ENCODE assay signal across 21 mouse cellular contexts in genomic region chr5:45686223-45686622, GRCm38 (mm10). TPM values are rescaled to one million over a fixed set of nuclear protein-coding genes. Genes with fewer than 3 reads are reported as not detected.
DNase-seq lines count a peak whose midpoint lies in the region; ATAC-seq and TF ChIP-seq lines count a peak whose summit lies in the region.
"Had no signal": no experiment of that assay in that cellular context is flagged by ENCODE, and none has a peak within 500 bp of the region (broad histone marks: within the 10 kb centered on the region; RNA-seq: fewer than 3 reads in every experiment).

No protein-coding gene starts in this region.

- no peaks in the 10 kb centered on the region for H3K9me3 ChIP-seq in midbrain, embryonic 11.5 days (ENCODE audit: control insufficient read depth, low read length)
- H3K9me3 ChIP-seq in midbrain, embryonic 10.5 days (replicated peaks) = no peaks in the 10 kb centered on the region
- H3K9me3 ChIP-seq in CH12.LX (replicated peaks; ENCODE audit: low read length) = no peaks in the 10 kb centered on the region
- H3K9me3 ChIP-seq: G1E had no signal

- TF ChIP-seq CTCF in CH12.LX (conservative IDR thresholded peaks at IDR 0.05 in 1 of 2, IDR thresholded peaks at IDR 0.05 in 1 of 2; ENCODE audit: low read depth in 2 of 2, low read length in 2 of 2) = no peak

- dilution Hi-C loops in CH12.LX (cut with MboI; ENCODE audit: extremely low pct_ligation_motif_present, extremely low pct_unique_long_range_greater_than_20kb, low sequenced_read_pairs) = no loop called here

- WGBS in midbrain, embryonic 11.5 days = 96% methylated on average over 3 of the region's 3 CpGs
- WGBS in midbrain, embryonic 10.5 days = 96% methylated on average over 3 of the region's 3 CpGs

- no peaks in the 10 kb centered on the region; the same call in 1 of the 2 replicates for H3K36me3 ChIP-seq in midbrain, embryonic 11.5 days (ENCODE audit: control insufficient read depth, insufficient read depth, low read length)
- peaks cover 82% of the 10 kb centered on the region for H3K36me3 ChIP-seq in midbrain, embryonic 10.5 days
- H3K36me3 ChIP-seq in CH12.LX (replicated peaks in 1 of 2; ENCODE audit: control insufficient read depth in 1 of 2, insufficient read depth in 1 of 2, low read length in 1 of 2) = peaks cover 21 to 48% of the 10 kb centered on the region in 2 experiments

- peak; percentile 37 for DNase-seq in midbrain, embryonic 11.5 days (ENCODE audit: low spot score, missing footprints)
- no peak for DNase-seq in midbrain, embryonic 10.5 days (ENCODE audit: low spot score)
- no peak for DNase-seq in CH12.LX (ENCODE audit: extremely low read depth)
- no peak for DNase-seq in adrenal gland, postnatal 4 days (ENCODE audit: low spot score in 2 of 2)
- DNase-seq in kidney, postnatal 10 days = no peak
- DNase-seq: adrenal gland, adult 2 months; adrenal gland, adult 8-10 months; adrenal gland, postnatal 10 days; adrenal gland, postnatal 14 days; adrenal gland, postnatal 25 days; adrenal gland, postnatal 36 days; B cell, adult 2 months; cerebellum, adult 11 months; cerebellum, adult 11-12 months; cerebellum, adult 18-20 months; cerebellum, adult 2 months; cerebellum, adult 8-10 months; cerebellum, adult 9-10 months had no signal

- no peak overlapping the region for H3K4me2 ChIP-seq in midbrain, embryonic 11.5 days
- H3K4me2 ChIP-seq in CH12.LX (ENCODE audit: insufficient read depth, low read depth, poor library complexity, severe bottlenecking) = peak overlapping the region; percentile 37; the same call in 1 of the 2 replicates

- TF ChIP-seq RAD21 in CH12.LX (IDR thresholded peaks at IDR 0.05; ENCODE audit: low read depth, low read length) = no peak

- TF ChIP-seq POLR2A in CH12.LX (IDR thresholded peaks at IDR 0.05; ENCODE audit: low read depth, low read length) = no peak

- peaks cover 12% of the 10 kb centered on the region for H3K79me2 ChIP-seq in CH12.LX (replicated peaks; ENCODE audit: control insufficient read depth, extremely low read depth, insufficient read depth, poor library complexity, severe bottlenecking)

- H3K4me3 ChIP-seq in midbrain, embryonic 11.5 days (ENCODE audit: low read depth, low read length) = no peak overlapping the region
- no peak overlapping the region for H3K4me3 ChIP-seq in midbrain, embryonic 10.5 days
- H3K4me3 ChIP-seq in CH12.LX (replicated peaks in 1 of 3; ENCODE audit: low read depth in 2 of 3, low read length in 2 of 3, poor library complexity in 1 of 3) = no peak overlapping the region

- H3K4me1 ChIP-seq in midbrain, embryonic 11.5 days (ENCODE audit: control insufficient read depth, insufficient read depth, low read length) = no peaks in the 10 kb centered on the region
- H3K4me1 ChIP-seq in midbrain, embryonic 10.5 days = no peaks in the 10 kb centered on the region
- H3K4me1 ChIP-seq in CH12.LX (ENCODE audit: control insufficient read depth in 1 of 2, insufficient read depth in 2 of 2) = peaks cover 8 to 42% of the 10 kb centered on the region in 2 experiments

- ATAC-seq in midbrain, embryonic 11.5 days (ENCODE audit: low FRiP score) = no peak
- ATAC-seq in activated CD4-positive, CD25-positive, alpha-beta regulatory T cell, adult 4 months = peak; percentile 27
- ATAC-seq: Patski had no signal

- in situ Hi-C loops in CH12.LX (cut with MboI; ENCODE audit: low pct_ligation_motif_present, low pct_unique_long_range_greater_than_20kb, low sequenced_read_pairs) = no loop called here

- no peak overlapping the region for H3K27ac ChIP-seq in midbrain, embryonic 11.5 days (ENCODE audit: low read depth, low read length)
- H3K27ac ChIP-seq in midbrain, embryonic 10.5 days (replicated peaks) = no peak overlapping the region
- H3K27ac ChIP-seq in CH12.LX (ENCODE audit: insufficient read depth, low read depth) = no peak overlapping the region; the same call in 1 of the 2 replicates

- H3K9ac ChIP-seq in midbrain, embryonic 11.5 days (ENCODE audit: low read length) = no peak overlapping the region
- H3K9ac ChIP-seq in CH12.LX (ENCODE audit: insufficient read depth, low read depth) = 0 out of 2 replicates have a peak overlapping the region, but pooled peaks have one; percentile 3

- peak; percentile 64; the same call in 1 of the 2 replicates for TF ChIP-seq EP300 in CH12.LX (IDR thresholded peaks at IDR 0.05; ENCODE audit: low read length)

- H3K27me3 ChIP-seq in midbrain, embryonic 11.5 days (ENCODE audit: control insufficient read depth, insufficient read depth, low read length) = no peaks in the 10 kb centered on the region
- H3K27me3 ChIP-seq in midbrain, embryonic 10.5 days (ENCODE audit: low read depth, poor library complexity, severe bottlenecking) = no peaks in the 10 kb centered on the region
- H3K27me3 ChIP-seq in CH12.LX (replicated peaks) = no peaks in the 10 kb centered on the region
- H3K27me3 ChIP-seq: Patski had no signal

TF ChIP-seq in CH12.LX, 34 proteins besides CTCF, POLR2A, EP300 and RAD21:
- TF ChIP-seq JUN (IDR thresholded peaks at IDR 0.05; ENCODE audit: insufficient read depth, low read depth, low read length) = peak; percentile 65
- TF ChIP-seq JUND (conservative IDR thresholded peaks at IDR 0.05; ENCODE audit: low read depth, low read length) = peak; percentile 9; the same call in 1 of the 2 replicates
- no peak for TF ChIP-seq ZKSCAN1 (IDR thresholded peaks at IDR 0.05; ENCODE audit: borderline replicate concordance, low read depth, low read length)
- no peak for TF ChIP-seq ZMIZ1 (IDR thresholded peaks at IDR 0.05; ENCODE audit: low read depth, low read length)
- TF ChIP-seq ETS1 (conservative IDR thresholded peaks at IDR 0.05; ENCODE audit: low read depth, low read length) = peak; percentile 39; the same call in 1 of the 2 replicates
- TF ChIP-seq MAZ (IDR thresholded peaks at IDR 0.05; ENCODE audit: low read depth, low read length) = no peak
- no peak for TF ChIP-seq RCOR1 (conservative IDR thresholded peaks at IDR 0.05; ENCODE audit: low read depth, low read length)
- TF ChIP-seq USF2 (conservative IDR thresholded peaks at IDR 0.05; ENCODE audit: low read depth, low read length) = no peak
- no peak for TF ChIP-seq SMC3 (IDR thresholded peaks at IDR 0.05; ENCODE audit: low read depth, low read length)
- peak; percentile 71 for TF ChIP-seq IRF4 (IDR thresholded peaks at IDR 0.05; ENCODE audit: low read depth, low read length)
- no peak for TF ChIP-seq POLR2AphosphoS2 (IDR thresholded peaks at IDR 0.05; ENCODE audit: low read depth, low read length)
- TF ChIP-seq TBP (conservative IDR thresholded peaks at IDR 0.05; ENCODE audit: low read depth, low read length) = no peak
- no peak for TF ChIP-seq ZC3H11A (IDR thresholded peaks at IDR 0.05; ENCODE audit: low read depth, low read length)
- TF ChIP-seq MEF2A (IDR thresholded peaks at IDR 0.05; ENCODE audit: borderline replicate concordance, low read depth, low read length) = peak; percentile 62; the same call in 1 of the 2 replicates

RNA-seq across cellular contexts. Expression of gene Ncapg, which starts 16.5 kb away (rescaled TPM):
- polyA plus RNA-seq in midbrain, embryonic 11.5 days (2014; fragmentation: Nextera tagmentation; extraction: Ambion mirVana) = 83.0 and 95.3 TPM in 2 replicates
- polyA plus RNA-seq in midbrain, embryonic 10.5 days (2016; fragmentation: Nextera tagmentation; extraction: Ambion mirVana) = 72.8 and 75.1 TPM in 2 replicates
- total RNA-seq in CH12.LX (2012; rRNA removed) = 58.9 and 63.9 TPM in 2 replicates
- 95.5 and 113 TPM in 2 replicates for total RNA-seq in CH12.LX (2014; rRNA removed)
- 66.7 and 69.6 TPM in 2 replicates for polyA plus RNA-seq in CH12.LX (2012; ENCODE audit: insufficient read length, low read depth)
- polyA plus RNA-seq in activated CD4-positive, CD25-positive, alpha-beta regulatory T cell, adult 4 months (2017; shearing (Covaris generic)) = 10 to 100 TPM; 20.7 to 27.0 TPM
- 10 to 100 TPM; 16.7 to 21.4 TPM for total RNA-seq in adrenal gland, postnatal 4 days (2021)

RNA-seq across cellular contexts. Expression of gene Fam184b, which starts 46.8 kb away (rescaled TPM):
- 0.55 and 0.76 TPM in 2 replicates for polyA plus RNA-seq in midbrain, embryonic 11.5 days (2014; fragmentation: Nextera tagmentation; extraction: Ambion mirVana)
- polyA plus RNA-seq in midbrain, embryonic 10.5 days (2016; fragmentation: Nextera tagmentation; extraction: Ambion mirVana) = 0.50 and 0.73 TPM in 2 replicates
- 0.04 TPM in 1 of 2 replicates, not detected in the other for total RNA-seq in CH12.LX (2012; rRNA removed)
- not detected in 2 replicates for total RNA-seq in CH12.LX (2014; rRNA removed)
- polyA plus RNA-seq in CH12.LX (2012; ENCODE audit: insufficient read length, low read depth) = 0.10 TPM in 1 of 2 replicates, not detected in the other
- polyA plus RNA-seq in activated CD4-positive, CD25-positive, alpha-beta regulatory T cell, adult 4 months (2017; shearing (Covaris generic)) = under 1 TPM in 1 of 2 experiments, not detected in 1; 0.25 TPM
- total RNA-seq in adrenal gland, postnatal 4 days (2021) = 1 to 10 TPM; 1.2 to 1.8 TPM
- polyA plus RNA-seq: adrenal gland, adult 2 months; G1E had no signal
